Mouse (Mus musculus) G1E-ER4 (cell line): Measurements from ENCODE around the gene Cd3e. TPM values are rescaled to one million over a fixed set of nuclear protein-coding genes. Genes with fewer than 3 reads are reported as not detected.
A peak's percentile ranks its signal among the peaks of the same experiment; 100 is the strongest.

Source experiments
- GATA1 ChIP-seq: IDR thresholded peaks from one replicate; pipeline ENCODE4 v1.8.0; 2012; ENCODE audit warnings: low read length, inconsistent platforms
- polyA plus RNA-seq: library from polyadenylated mRNA; stranded (reverse); fragments of >175 nt; gene quantifications from 2 replicates; pipeline ENCODE4 v1.2.3, GENCODE M21; 2012

The Cd3e gene
- polyA plus RNA-seq = not detected in 2 replicates

DNA sequence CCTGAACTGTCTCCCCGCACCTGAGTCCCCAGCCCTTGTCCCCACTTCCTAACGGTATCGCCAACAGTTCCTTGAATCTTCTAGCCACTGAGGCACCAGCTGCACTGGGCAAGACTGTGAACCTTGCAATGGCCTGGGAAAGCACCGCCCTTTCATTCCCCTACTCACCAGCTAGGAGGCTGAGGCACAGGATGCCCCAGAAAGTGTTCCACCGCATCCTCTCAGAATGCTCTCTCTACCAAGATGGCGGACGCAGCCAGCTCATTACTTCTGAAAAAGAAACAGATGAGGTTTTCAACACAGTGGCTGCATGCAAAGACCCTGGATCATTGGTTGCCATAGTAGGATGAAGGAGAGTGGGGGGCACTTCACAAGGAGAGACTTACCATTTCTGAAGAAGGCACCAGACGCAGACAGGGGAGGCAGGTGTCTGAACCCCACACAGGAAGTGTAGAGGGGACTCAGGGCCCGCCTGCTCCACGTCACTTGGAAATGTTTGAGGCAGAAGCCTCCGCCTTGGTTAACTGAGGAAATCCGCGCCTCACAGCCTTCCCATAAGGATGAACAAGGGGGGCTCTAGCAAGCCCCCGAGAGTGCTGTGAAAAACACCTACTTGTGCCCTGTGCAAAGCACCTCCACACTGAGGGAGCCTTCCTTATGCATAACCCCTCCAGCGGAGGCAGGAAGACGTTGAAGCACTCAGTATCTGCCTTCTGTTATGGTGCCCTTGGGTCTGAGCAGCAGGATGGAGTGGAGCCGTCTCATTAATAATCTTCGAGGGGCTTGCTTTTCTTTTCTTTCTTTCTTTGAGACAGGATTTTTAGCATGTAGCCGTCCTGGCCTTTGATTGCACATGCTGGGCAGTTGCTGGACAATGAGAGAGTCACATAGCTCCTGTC, at the start of gene Cd3e:
TSS of gene Cd3e (minus strand) at position 448 of the 899 bp plus-strand sequence.
- TF ChIP-seq GATA1 = no peak

DNA sequence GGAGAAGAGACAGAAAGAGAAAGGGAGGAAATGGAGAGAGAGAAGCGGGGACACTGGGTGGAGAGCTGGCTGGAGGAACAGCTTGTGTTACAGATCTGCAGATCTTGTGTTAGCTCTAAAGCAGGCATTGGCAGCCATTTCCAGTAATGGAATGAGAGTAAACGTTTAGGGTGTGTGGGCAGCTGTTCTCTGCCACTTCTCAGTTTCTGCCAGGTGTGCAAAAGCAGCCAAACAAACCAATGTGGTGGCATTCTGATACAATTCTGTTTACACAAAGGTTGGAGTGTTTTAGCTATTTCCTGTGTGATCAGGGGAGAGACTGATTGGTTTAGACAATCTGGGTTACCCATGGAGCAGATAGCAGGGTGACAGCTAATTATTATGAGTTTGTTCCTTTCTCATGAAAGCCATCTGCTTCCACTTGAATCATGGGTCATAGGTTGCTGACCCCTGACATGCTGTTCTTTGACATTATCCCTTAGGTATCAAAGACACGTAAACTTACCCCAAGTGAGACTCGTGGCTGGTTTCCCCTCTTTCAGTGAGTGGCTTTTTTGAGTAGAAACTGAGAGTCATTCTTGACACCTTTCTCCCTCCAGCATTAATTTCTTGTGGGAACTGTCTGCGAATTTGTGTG, 49.0 kb upstream of the Cd3e start:
- no peak for TF ChIP-seq GATA1

DNA sequence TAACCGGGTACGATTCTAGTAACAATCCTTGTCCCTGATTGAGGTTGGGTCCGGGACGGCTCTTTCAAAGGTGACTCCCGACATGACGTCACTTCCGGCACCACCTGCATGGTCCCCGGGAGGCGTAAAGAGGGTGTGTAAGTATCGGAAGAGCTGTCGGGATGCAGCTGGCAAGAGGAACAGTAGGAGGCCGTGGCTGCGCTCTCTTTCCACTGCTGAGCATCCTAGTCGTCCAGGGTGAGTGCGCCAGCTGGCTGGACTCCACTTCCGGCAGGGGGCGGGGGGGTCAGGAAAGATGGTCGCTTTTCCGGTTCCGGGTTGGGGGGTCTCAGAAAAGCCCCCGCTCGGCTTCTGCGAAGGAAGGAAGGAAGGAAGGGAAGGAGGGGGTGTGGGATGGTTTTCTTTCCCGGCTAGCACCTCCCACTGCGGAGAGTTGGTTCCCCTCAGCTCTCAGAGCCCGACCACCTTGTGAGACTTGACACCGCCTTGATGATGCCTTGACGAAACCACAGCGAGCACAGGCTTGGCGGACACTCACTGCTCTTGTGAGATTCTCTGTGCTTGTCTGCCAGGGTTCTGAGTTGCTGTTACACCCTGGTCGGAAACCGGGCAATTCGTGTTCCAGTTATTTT, 45.8 kb upstream of the Cd3e start, which contains the start of gene Mpzl3:
TSS of gene Mpzl3 (plus strand) at position 105 of the 632 bp plus-strand sequence.
- TF ChIP-seq GATA1 = no peak

DNA sequence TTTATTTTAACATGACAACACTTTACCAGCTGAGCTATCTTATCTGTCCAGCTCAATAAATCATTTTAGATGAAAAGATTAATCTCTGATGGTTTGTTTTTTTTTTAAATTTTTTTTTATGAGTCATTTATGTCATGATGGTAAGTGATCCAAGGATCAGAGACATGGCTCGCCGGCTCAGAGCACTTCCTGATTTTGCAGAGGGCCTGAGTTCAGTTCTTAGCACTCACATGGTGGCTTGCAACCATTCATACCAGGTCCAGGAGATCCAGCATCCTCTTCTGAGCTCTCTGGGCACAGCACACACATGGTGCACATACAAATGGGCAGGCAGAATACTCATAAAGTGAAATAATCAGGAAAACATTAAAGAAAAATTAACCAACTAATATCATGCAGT, 40.9 kb upstream of the Cd3e start:
- TF ChIP-seq GATA1 = no peak

DNA sequence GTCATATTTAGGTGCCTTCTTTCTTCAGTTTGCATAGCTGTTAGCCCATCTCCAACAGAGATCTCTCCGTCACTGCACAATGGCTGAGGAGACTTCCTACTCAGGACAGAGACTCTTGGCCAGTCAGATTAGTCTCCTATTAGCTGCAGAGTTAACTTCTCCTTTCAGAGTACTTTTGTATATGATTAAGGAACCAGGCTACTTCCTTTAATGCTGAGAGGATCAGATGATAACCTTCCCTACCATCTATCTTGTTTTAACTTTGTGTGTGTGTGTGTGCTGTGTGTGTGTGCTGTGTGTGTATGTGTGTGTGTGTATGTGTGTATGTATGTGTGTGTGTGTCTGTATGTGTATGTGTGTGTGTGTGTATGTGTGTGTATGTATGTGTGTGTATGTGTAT, 40.3 kb upstream of the Cd3e start:
- TF ChIP-seq GATA1 = no peak

DNA sequence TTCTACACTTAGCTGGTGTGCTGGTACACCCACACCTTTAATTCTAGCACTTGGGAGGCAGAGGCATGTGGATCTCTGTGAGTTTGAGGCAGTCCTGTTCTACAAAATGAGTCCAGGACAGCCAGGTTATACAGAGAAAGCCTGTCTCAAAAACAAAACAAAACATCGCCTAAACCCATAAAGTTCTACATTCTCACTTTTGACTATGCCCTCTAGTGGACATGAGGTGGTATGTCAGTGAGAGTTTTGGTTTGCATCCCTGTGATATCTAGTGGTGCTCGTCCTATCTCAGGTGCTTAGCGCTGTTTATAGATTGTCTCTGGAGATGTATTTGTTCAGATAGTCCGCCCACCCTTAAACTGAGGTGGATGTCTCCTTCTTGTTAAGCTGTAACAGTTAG, 39.1 kb upstream of the Cd3e start:
- TF ChIP-seq GATA1 = no peak

DNA sequence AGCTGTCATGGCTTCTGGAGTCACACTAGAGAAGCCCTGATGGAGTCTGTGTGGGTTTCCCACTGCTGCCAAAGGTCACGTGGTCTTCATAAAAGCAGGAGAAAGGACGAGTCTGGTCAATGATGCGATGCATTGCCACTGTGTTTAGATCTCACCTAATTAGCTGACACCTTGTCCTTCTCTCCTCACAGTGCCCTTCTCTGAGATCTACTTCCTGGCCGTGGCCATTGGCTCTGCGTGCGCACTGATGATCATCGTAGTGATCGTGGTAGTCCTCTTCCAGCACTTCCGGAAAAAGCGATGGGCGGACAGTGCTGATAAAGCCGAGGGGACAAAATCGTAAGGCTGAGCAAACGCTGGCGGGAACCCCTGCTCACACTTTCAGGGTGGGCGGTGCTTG, 37.5 kb upstream of the Cd3e start:
- TF ChIP-seq GATA1 = no peak

DNA sequence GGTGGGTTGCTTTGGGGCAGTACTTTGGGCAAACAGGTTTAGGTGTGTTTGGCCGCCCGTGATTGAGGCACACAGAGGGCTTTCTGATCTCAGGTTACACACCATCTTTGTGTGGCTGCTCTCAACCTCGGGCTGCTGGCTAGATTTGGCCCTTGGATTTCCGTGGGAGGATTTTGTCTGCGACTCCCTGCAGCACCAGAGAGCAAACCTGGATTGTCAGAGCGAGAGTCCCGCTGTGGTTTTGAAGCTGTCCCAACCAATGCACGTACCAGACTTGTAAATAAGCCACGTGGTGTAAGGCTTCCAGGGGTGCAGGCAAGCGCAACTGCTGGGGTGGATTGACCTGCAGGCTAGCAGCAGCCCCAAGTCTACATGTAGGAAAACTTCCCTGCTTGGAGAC, 33.5 kb upstream of the Cd3e start:
- TF ChIP-seq GATA1 = no peak

DNA sequence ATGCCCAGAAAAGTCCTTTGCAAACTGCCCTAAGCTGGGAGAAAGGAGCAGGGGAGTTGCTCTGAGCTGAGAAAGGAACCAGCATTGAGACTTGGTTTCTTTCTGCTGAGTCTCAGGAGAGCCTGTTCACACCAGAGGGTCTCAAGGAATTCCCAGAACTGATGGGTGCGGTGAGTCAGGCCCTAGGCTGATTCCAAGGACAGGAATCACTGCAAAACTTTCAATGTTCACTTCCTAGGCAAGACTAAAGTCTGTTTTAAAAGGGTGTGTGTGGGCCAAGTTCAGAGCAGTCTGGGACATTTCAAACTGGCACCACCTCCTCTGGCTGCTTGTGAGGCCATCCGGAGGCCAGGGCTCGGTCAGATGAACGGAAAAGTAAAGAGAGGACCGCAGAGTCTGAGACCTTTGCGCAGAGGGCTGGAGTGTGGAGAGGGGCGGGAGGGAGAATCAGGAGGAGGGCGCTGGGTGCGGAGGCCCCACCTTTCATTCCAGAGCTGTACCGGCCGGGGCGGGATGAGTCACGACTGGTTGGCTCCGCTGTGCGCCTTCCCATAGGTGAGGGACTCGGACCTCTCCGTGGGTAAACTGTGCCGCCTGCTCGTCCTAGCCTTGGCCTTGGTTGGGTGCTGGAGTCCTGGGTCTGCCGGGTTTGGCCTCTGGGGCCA, 32.8 kb upstream of the Cd3e start:
- TF ChIP-seq GATA1 = no peak

DNA sequence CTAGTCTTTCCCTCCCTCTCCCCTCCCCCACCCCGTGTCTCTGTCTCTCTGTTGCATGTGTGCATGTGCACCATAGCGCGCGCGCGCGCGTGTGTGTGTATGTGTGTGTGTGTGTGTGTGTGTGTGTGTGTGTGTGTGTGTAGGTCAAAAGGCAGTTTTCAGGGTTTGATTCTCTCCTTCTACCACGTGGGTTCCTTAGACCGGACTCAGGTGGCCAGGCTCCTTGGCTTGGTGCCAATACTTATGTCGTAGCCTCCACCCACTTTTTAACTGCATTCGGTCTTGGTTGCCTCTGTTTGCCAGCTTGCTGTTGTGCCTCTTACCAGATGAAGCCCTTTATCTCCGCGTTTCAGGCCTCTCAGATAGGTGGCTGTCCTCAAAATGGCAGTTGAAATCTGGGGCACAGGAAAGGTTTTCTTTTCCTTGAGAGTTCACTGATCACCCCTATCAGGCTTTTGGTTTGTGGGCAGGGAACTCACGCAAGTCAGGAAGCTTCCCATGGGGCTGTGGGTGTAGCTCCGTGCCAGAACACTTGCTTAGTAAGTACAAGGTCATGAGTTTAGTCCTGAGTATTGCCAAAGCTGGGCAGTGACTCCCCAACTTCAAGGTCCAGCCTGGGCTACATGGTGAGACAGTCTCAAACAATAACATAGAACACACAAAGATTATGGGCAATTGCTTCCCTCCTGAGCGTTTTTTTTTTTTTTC, 31.9 kb upstream of the Cd3e start:
- peak; percentile 73 for TF ChIP-seq GATA1

DNA sequence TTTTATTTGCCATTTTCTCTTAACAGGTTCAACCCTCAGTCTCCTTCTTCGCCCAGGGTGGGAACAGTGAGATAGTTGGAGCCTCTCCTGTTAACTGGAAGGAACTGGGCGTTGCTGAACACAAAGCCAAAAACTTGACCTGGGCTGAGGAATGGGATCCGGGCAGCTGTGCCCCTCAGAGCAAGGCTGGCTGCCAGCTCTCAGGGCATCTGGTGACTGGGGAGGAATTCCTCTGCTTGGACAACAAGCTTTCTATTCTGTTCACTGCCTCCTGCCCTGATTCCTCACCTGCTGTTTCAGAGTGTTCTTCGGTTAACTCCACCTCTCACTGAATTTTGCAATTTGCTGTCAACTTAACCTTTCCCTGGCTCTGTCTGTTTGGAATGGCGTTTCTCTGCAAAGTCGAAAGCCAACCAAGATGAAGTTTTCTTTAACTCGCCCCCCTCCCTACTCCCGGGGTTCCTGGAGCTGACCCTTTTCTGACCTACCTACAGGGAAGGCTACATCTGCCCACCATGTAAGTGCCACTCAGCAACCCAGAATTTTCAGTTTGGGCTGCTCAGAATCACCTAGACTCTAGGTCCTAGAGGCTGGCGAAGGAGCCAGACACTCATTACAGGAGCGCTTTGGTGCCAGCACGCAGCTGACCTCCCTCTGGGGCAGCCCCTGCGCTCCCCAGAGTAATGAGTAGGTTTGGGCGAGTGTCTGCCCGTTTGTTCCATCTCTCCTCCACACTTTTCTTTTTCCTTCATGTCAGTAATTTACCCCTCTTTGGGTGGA, 30.8 kb upstream of the Cd3e start:
- no peak for TF ChIP-seq GATA1

DNA sequence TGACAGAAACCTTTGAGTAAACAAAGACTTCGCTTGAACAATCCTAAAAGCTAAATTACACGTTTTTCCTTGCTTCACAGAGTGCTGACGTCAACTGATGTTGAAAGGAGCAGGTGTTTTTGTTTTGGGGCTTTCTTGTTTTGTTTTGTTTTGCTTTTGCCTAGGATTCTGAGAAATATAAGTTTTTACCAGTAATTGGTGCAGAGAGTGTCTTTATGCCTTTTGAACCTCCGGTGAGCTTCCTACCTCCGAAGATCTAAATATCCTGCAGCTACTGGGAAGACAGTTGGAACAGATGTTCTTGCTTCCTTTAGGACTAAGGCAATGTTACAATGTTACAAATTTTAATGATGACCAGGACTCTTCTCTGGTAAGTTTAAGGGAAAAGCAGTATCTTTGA, 30.1 kb upstream of the Cd3e start, which contains the start of gene Mpzl2:
TSS of gene Mpzl2 (plus strand) at position 301 of the 400 bp plus-strand sequence.
- TF ChIP-seq GATA1 = no peak

DNA sequence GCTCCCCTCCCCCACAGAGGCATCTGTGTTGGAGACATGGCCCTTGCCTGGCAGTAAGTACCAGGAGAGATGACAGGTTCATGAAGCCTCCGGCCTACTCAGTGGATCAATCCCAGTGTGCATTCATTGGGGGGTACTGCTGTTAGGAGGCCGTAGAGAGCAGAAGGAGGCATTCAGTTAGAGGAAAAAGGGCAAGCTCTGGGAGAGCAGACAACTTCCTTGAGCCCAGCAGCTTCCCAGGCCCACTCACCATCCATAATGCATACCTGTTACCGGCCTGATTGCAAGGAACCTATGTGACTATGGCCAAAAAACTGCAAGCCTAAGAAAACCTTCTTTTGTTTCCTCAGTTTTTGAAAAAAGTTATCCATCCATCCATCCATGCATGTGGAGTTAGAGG, 25.1 kb upstream of the Cd3e start:
- no peak for TF ChIP-seq GATA1

DNA sequence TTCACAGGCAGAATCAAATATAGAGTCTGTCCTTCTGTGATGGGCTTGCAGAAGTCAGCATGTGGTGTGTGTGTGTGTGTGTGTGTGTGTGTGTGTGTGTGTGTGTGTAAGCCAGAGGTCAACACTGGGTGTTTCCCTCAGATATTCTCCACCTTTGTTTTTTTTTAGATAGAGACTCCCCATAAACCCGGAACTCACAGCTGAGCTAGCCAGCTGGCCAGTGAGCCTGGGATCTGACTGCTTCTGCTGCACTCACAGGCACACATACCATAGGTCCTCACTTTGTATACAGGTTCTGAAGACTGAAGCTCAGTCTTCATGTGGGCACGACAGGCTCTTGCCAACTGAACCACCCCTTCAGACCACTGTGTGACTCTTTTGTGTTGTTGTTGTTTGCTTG, 22.8 kb upstream of the Cd3e start:
- TF ChIP-seq GATA1 = no peak
